Mouse (Mus musculus) cerebral cortex, adult 2 months (tissue): ENCODE results near the gene Oosp1.

Experiments
- WGBS: fragments of 180-500 bp; shearing (Covaris S2); methylation state at CpG from one replicate; pipeline ENCODE4 v1.1.7; 2018; 5-methylcytosine and 5-hydroxymethylcytosine counted together

Oosp1 gene

DNA sequence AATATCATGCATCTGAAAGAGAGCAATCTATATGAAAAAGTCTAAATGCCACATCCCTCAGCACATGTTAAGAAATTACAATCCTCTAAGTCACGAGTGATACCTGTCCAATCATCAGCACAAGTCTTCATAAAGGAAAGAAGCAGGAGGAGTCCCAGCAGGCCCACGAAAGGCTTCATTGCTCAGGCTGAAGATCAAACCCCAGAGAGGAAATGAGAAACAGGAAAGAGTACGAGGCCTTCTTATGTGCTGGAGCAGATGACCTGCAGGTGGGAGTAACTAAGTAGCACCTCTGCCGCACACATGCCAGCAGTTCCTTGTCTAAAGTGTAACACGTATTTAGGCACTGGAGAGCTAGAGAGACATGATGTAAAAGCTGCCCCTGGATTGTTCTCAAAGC, at the start of gene Oosp1:
Oosp1 (minus strand) TSS at position 312 of the 400 bp plus-strand sequence.
- WGBS, result 72% methylated on average over 5 of the region's 5 CpGs

GRCm38 (mm10) chr19:11736455-11736854, 45.5 kb upstream of the Oosp1 start:
- WGBS, result 69% methylated on average over 1 of the region's 1 CpGs

- WGBS, result 82% methylated on average over 1 of the region's 1 CpGs
These were observed 39.3 kb upstream of the Oosp1 start for GRCm38 (mm10) chr19:11730278-11730677.

- WGBS, result 94% methylated on average over 5 of the region's 5 CpGs
These were observed 36.4 kb upstream of the Oosp1 start for GRCm38 (mm10) chr19:11727304-11727703.

GRCm38 (mm10) chr19:11725915-11726314, 35.0 kb upstream of the Oosp1 start:
- WGBS, result 82% methylated on average over 2 of the region's 2 CpGs

- WGBS, result 77% methylated on average over 6 of the region's 6 CpGs
These were observed 33.3 kb upstream of the Oosp1 start for GRCm38 (mm10) chr19:11724275-11724674.

DNA sequence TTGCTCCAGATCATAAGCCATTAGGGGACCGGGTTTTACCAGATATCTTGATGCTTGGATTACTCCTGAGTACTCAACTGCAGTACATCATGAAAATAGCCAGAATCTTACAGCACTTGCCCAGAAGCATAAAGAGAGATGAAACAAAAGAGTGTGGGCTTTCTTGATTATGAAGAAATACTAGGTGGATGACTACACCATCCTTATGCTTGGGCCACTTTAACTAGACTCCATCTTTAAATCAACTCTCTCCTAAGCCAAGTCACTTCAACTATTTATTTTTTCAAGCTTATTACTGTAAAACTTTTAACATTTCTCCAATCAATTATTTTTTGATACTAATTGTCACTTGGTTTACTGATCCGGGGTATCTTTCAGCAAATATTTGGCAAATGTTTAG, 32.9 kb upstream of the Oosp1 start:
- 90% methylated on average over 2 of the region's 2 CpGs for WGBS

GRCm38 (mm10) chr19:11720071-11720470, 29.1 kb upstream of the Oosp1 start:
- WGBS, result 75% methylated on average over 3 of the region's 3 CpGs

GRCm38 (mm10) chr19:11712451-11712850, 21.5 kb upstream of the Oosp1 start:
- 89% methylated on average over 4 of the region's 4 CpGs for WGBS

- 92% methylated on average over 6 of the region's 6 CpGs for WGBS
These were observed 7.4 kb upstream of the Oosp1 start for GRCm38 (mm10) chr19:11698342-11698741.

DNA sequence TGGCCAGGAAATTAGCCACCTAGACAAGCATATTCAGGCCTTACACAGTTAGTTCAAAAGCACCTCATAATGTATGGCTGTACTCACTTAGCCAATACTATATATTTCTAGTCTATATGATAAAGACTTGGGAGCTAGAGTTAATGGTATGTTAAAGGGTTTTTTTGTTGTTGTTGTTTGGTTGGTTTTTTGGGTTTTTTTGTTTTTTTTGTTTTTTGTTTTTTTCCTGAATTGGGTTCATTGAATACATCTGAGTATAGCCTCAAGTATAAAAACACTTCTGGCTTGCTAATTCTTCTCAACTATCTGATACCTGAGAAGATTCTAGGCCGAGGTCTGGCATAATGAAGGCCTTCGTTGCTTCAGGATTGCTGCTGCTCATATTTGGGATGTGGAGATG, 5.8 kb upstream of the Oosp1 start, which contains the start of gene Oosp3:
Oosp3 (plus strand) TSS at position 301 of the 400 bp plus-strand sequence.
- 89% methylated on average over 2 of the region's 2 CpGs for WGBS

DNA sequence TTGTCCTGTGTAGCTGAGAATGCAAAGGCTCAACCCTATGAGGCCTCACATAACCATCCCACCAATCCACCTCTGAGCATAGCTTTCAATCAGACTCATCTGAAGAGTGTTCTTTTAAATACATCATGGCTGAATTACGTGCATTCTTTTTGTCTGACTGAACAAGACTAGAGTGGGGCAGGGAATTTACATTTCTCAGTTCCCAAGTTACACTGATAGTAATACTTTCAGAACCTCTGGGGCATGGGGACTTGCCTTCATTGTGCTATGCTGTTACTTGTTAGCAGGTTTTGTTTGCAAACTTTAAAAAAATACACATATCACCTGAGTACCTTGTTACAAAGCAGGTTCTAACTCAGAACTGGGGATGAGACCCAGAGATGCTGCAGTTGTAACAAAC, 504 bp upstream of the Oosp1 start:
- WGBS, result 73% methylated on average over 1 of the region's 1 CpGs

DNA sequence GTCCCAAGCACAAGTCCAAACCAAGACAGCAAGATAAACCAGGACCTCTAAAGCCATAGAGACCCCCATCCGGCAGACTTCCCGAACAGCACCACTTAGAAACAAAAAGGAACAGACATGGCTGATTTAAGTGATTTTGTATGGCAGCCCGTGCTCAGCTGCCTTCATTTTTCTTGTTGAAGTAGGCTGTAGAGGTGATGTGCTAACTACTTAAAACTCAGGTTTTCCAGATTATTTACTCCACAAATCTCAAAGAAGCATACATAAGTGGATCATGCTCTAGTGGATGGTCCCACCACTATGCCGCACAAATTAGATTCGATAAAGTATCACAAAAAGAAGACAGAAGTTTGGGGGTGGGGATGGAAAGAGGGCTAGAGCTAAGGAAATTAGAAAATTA, 30.5 kb downstream of the Oosp1 start, which contains the start of gene Oosp2:
Oosp2 (minus strand) TSS at position 101 of the 400 bp plus-strand sequence.
- 93% methylated on average over 5 of the region's 5 CpGs for WGBS

DNA sequence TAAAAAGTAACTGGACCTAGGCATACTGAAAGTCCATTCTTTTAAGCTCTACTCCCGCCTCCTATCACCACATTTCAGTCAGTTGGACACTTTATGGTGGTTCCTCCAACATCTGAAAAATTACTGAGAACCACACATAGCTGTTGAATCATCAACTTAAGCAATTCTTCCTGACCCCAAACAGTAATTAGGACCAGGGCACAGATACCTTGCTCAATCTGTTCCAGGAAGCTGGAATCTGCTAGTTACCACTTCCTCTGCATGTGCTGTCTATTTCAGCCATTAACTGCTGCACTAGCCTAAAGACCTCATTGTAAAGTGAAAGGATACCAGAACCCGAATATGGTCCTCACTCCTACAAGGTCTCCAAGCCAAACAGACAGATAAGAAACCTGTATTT, 31.8 kb downstream of the Oosp1 start:
- WGBS, result 72% methylated on average over 2 of the region's 2 CpGs

- WGBS, result 77% methylated on average over 4 of the region's 4 CpGs
These were observed 41.4 kb downstream of the Oosp1 start for GRCm38 (mm10) chr19:11649564-11649963.

- WGBS, result 78% methylated on average over 3 of the region's 3 CpGs
These were observed 44.8 kb downstream of the Oosp1 start for GRCm38 (mm10) chr19:11646166-11646565.

- 53% methylated on average over 1 of the region's 1 CpGs for WGBS
These were observed 50.2 kb downstream of the Oosp1 start, which contains the start of gene Ms4a3 for GRCm38 (mm10) chr19:11640732-11641131. Gene Ms4a3 (minus strand): TSS chr19:11640851.

- 83% methylated on average over 4 of the region's 4 CpGs for WGBS
These were observed 51.9 kb downstream of the Oosp1 start for GRCm38 (mm10) chr19:11639038-11639437.

DNA sequence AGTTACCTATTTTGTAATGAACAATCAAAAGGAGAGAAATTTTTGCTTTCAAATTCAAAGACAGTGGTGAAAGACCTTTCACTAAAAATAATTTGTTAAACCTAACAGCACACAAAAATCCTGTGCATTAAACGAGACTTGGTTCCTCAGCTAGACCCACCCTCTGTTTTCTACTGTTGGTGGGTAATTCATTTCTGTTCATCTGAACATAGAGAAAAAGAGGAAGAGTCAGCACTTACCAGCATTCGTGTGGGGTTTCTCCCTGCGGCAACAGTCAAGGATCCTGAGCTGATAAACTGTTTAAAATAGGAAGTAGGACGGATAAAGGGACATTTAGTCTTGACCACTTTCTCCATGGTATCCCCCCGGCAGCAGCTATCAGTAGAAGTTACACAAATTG, 55.4 kb downstream of the Oosp1 start:
- WGBS, result 78% methylated on average over 5 of the region's 5 CpGs

- WGBS, result 62% methylated on average over 2 of the region's 2 CpGs
These were observed 56.6 kb downstream of the Oosp1 start for GRCm38 (mm10) chr19:11634330-11634729.

DNA sequence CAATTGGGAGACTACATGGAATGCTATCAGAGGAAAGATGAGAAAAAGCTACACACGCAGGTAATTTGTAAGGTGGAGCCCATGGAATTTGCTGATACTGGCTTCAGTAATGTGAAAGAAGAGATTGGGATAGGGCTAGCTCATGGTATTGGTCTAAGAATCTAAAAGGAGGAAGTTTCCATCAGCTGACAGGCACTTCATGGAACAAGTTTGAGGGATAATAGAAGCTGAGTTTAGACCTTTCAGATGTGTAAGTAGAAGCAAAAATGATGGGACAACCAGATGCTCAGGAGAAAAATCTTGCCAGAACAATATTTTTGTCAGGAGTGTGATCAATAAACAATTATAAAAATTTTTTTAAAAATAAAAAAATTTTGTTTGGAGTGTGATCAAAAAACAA, 57.2 kb downstream of the Oosp1 start:
- WGBS, result 89% methylated on average over 1 of the region's 1 CpGs

- WGBS, result 78% methylated on average over 5 of the region's 5 CpGs
These were observed 65.7 kb downstream of the Oosp1 start for GRCm38 (mm10) chr19:11625231-11625630.

GRCm38 (mm10) chr19:11623551-11623950, 67.4 kb downstream of the Oosp1 start, which contains the start of gene Ms4a2:
Gene Ms4a2 (minus strand): TSS chr19:11623719.
- WGBS, result 93% methylated on average over 2 of the region's 2 CpGs
